Mouse (Mus musculus): ENCODE measurements at regions not wholly inside any gene's neighbourhood (a gene's known extent, or its start where the extent isn't known, plus 50 kb on each side); places are given as distances from the start of the nearest gene placed in this dataset.

DNA sequence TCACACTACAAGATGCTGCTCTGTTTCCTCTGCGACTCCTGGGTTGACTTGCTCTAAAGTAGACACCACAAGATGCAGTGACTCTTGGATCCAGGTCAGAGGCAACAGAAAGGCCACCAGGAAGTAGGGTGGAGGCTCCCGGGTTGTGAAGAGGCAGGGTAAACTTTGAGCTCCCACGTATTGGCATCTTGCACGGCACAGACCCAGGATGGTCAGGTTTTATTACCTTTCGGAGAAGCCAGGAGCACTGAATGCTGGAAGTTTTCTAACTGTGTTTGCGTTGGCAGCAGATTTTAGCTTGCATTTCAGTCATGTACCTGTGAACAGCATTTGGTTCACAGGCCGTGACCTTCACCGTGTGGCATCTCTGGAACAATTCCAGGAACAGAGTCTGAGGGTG lies 227.2 kb upstream of the Foxq1 start:
- DNase-seq (ENCODE audit: low spot score in 2 of 2) = no peak

DNA sequence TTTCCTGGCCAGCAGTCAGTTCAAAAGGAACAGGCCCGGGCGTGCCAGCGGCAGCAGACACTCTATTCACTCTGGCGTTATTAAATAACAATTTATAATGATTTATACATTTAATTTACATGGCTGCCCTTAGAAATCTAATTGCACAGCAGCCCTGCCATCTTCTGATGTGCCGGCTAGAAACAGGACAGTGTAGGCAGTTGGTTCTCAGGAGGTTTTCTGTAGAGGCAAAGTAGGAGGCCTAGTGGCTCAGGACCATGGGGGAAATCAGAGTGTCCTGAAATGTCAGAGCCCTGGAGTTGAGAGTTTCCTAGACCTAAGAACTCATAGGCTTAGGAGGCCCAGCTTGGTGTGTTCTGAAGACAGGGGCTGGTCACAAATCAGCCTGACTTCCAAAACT lies 225.2 kb upstream of the Foxq1 start:
- no peak for DNase-seq (ENCODE audit: low spot score in 2 of 2)

DNA sequence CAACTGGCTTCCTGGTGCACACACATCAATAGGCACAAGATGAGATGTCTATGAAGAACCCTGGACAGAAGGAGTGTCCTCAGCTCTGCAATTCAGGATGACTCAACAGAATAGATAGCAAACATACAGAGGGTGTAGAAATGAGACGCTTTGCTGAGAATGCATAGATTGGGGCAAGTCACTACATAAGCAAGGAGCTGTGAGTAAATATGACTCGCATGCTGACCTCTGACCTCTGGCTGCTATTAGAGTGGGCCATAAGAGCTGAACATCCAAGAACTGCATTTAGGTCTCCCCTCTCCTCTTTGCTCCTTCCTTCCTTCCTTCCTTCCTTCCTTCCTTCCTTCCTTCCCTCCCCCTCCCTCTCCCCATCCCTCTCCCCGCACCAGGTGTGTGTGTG lies 221.0 kb upstream of the Foxq1 start:
- no peak for DNase-seq (ENCODE audit: low spot score in 2 of 2)

DNA sequence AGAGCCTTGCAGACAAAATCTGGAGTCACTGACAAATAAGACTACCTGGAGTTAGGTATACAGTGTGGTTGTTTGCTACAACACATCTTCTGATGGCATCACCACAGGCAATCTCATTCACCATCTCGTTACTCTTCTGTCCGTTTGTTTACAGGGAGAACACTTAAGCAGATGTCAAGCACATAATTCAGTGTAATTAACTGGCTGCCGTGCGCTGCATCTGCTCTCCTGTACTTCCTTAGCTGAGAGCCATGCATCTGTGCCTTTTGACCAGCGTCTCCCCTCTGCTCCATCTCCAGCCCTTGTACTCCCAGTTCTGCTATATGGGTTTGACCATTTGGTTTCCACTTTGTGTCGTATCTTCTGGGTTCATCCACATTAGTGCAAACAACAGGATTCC lies 218.3 kb upstream of the Foxq1 start:
- no peak for DNase-seq (ENCODE audit: low spot score in 2 of 2)

DNA sequence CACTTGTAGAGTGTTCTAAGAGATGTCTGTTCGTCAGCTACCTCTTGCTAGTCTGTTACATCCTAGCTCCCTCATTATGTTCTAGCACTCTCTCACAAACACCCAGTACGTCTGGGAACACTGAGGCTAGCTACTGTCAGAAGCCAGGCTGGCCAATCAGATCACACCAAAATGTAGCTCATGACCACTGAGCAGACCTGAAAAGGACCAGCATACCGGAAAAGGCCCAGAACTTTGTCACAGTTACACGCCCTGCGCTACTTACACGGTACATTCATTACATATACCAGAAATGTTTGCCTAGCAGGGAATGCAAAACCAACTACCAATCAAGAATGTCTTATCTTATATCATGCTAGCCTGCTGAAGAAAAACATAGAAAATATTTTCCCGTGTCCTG lies 216.5 kb upstream of the Foxq1 start:
- no peak for DNase-seq (ENCODE audit: low spot score in 2 of 2)

DNA sequence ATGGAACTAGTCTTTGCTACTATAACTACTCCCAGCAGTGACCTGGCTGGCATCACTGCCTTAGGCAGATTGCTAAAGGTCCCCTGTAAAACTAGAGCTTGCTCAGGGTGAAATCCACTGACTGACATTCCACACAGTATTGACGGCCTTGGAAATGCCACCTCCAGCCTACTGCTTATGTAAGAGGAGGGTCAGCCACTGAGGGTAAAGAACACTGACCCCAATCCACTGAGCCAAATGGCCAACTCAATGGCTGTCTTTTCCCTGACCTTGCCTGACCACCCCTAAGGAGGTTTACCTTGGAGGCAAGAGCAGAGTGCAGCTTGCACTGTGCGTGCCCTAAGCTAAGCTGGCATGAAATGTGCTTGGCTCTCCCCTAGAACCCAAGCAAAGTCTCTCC lies 216.0 kb upstream of the Foxq1 start:
- no peak for DNase-seq (ENCODE audit: low spot score in 2 of 2)

DNA sequence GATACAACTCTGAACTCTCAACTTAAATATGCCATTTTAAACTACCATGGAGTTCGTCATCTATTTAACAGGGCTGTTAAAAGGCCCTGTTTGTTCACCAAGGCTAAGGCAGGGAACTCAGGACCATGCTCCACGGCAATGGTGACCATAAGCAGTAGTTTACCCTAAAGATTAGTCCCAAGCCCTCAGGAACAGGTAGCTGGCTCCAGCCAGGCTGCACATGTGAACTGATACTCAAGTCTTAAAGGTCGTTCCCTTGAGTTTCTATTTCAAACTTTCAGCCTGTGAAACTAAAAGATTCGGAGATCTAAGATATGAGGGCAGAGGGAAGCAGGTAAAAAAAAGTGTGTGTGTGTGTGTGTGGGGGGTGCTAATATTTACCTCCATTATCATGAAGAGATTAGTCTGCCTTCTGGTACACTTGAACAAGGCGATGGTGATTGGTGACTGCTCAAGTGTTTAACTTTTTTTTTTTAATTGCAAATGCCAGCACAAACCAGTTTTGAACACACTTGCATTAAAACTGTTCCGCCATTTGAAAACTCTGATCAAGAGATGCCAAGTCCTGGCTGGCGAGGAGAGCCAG lies 215.5 kb upstream of the Foxq1 start:
- no peak for DNase-seq (ENCODE audit: low spot score in 2 of 2)

DNA sequence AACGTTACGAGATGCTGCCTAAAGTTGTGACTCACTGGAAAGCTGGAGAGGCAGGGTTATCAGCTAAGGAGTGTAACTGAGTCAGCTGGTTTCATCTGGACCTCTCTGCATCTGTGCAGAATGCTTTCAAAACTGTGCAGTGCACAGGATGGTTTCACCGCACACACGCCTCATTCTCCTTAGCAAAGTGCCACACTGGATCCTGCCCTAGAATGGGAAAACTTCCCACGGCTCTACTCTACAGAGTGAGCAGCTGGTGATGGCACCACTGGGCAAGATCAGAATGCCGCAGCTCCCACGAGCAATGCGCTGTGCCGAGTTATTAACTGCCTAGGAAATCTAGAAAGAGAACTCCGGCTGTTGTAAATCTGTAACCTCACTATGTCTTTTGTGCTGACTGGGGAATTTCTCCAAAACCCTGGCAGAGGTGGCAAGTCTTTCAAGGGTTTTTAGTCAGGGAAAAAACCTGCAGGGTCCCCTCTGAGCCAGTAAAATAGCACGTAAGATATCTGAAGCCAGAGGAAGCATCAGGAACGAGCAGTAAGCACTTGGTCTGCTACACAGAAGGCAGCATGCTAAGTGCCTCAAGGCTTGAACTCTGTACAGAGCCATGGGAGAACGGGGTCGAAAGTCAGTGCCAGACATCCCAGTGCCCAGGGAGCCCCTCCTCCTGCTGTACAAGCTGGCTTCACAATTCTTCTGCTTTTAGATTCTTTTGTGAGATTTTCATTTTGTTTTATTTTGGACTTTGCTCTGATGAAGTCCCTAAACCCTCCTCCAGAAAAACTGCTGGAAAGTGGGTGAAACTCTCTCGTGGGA lies 214.4 kb upstream of the Foxq1 start:
- DNase-seq (ENCODE audit: low spot score in 2 of 2) = peak; percentile 8 to 19

DNA sequence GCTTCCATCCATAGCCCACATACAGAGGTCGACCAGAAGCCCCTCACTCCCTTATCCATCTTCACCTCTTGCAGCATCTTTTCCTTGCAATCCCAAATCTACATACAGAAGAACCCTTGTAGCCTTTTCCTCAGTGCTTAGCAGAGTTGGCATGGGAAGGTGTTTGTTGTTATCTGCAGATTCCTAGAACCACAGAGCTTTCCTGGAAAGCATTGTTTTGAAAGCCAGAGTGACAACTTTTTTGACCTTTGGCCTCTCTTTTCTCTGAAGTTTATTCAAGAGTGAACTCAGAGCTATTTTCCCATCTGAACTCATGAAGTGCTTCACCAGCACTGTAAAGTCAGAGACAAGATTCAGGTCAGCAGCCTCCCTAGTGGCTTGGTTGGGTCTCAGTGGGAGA lies 209.7 kb upstream of the Foxq1 start:
- DNase-seq (ENCODE audit: low spot score in 2 of 2) = no peak

DNA sequence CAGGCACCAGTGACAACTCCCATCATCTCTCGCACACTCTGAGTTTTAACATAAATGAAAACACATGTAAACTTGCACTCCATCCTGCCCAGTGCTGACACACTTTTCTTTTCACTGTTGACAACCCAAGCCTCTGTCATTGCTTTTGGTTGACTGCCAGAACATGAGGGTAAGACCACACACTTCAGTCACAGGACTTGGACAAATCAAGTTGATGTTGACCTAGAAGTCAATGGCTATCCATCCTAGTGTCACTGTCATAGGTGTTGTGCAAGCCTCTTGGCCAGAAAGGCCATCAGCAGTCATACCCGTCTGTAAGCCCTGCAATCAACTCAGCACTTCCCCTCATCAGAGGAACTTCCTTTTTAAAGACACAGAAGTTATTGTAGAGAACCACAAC lies 208.9 kb upstream of the Foxq1 start:
- DNase-seq (ENCODE audit: low spot score in 2 of 2) = no peak

DNA sequence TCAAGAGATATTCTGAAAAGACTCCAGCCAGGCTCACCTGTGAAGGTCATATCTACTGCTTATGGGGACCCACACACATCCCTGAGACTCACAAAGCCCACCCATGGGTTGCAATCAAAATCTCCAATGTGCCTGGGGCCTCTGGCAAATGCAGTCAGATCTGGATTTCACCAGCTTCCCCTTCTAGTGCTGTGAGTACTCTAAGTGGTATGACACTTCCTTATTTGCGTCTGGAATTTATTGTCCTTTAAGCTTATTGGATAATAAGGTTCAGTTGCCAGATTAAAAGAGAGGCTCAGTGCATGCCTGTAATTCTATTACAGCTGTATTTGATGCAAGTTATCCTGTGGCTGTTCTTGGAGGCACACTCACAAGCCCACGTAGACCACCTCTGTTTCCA lies 206.3 kb upstream of the Foxq1 start:
- DNase-seq (ENCODE audit: low spot score in 2 of 2) = no peak

DNA sequence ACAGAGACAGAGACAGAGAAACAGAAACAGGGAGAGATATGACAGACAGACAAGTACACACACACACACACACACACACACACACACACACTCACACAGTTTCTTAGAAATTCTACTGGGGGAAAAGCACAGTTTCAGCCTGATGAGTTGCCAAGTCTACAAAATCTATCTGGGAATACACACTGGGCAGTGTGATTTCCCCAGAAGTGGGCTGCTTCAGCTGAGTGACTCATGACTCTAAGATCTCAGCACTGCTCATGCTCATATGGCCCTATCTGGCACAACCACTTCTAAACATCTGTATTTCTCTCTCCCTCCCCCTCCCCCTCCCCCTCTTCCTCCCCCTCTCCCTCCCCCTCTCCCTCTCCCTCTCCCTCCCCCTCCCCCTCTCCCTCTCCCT lies 204.5 kb upstream of the Foxq1 start:
- DNase-seq (ENCODE audit: low spot score in 2 of 2) = no peak

DNA sequence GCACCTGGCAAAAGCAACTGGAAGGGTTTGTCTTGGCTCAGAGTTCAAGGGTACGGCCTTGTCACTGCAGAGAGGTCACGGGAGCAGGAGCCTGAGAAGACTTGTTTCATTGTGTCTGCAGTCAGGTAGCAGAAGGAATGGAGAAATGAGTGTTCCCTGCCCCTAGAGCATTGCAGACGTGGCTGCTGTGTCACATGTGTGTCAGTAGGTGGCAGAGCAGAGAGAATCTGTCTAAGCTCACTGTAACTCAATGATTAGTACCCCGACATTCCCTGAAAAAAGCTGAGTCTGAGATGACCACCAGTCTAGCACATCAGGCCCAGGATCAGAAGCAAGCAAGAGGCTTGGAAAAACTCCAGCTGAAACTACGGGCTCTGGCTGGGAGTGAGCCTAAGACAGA lies 203.1 kb upstream of the Foxq1 start:
- no peak for DNase-seq (ENCODE audit: low spot score in 2 of 2)

DNA sequence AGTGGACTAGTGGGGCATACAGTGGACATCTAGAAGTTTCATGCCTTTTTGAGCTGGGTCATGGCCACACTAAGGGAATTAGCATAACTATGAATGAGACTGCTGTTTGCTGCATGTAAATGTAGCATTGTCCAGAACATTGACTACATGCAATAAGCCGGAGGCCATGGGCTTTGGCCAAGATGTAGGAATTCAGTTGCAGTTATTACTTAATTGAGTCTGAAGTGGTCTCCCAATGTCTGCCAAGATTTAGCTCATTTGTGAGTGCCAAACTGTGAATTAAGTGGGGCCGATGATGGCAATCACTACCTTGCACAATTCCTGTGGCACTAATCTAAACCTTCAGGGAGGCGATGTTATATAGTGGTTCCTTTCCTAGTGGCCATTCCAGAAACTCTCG lies 196.6 kb upstream of the Foxq1 start:
- no peak for DNase-seq (ENCODE audit: low spot score in 2 of 2)

DNA sequence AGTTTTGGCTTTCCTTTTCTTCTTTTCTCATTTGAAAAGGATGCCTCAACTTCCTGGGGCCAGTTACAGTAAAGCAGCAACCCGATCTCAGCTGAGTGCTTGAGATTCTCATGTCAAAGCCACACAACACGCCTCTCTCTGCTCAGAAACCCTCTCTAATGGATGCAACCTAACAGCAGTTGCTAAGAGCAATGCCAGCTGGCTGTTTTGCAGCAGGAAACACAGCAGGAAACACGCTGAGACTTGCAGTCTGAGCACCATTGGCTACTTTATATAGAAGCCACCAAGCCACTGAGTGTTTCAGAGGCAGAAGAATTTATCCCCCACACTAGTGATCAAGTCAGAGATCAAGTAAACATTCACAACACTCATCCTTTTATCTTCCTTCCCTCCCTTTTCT lies 193.5 kb upstream of the Foxq1 start:
- no peak for DNase-seq (ENCODE audit: low spot score in 2 of 2)

DNA sequence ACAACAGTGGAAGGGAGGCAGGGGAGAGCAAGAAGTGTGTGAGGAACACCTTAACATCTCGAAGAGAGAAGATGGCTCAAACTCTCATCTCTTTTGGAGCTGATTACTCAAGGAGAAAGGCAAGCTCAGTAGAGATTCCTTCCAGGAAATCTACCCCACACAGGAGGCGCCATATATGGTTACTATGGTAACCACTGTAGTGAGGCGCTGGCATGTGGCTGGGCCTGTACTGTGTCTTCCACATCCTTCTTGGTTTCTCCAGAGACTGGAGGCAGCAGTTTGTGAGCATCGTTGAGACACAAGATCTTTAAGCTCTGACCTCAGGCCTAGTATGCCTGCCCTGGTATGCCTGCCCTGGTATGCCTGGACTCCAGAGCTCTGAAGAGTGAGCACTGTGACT lies 191.6 kb upstream of the Foxq1 start:
- no peak for DNase-seq (ENCODE audit: low spot score in 2 of 2)

DNA sequence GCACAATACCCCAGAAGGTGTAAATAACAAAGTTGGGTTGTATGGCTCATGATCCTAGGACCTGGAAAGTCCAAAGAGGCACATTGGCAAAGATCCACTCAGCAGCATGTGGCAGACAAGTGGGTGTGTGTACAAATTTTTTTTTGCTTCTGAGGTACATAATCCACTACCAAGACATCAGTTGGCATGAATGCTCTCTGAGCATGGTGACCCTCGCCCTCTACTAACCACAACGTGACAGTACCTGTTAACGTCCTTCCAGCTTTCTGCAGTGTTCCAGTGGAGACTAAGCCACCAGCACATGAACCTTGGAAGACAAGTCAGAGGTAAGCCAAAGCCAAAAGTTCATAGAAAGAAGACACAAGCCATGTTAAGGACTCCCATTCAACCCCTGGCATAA lies 188.7 kb upstream of the Foxq1 start:
- DNase-seq (ENCODE audit: low spot score in 2 of 2) = no peak

DNA sequence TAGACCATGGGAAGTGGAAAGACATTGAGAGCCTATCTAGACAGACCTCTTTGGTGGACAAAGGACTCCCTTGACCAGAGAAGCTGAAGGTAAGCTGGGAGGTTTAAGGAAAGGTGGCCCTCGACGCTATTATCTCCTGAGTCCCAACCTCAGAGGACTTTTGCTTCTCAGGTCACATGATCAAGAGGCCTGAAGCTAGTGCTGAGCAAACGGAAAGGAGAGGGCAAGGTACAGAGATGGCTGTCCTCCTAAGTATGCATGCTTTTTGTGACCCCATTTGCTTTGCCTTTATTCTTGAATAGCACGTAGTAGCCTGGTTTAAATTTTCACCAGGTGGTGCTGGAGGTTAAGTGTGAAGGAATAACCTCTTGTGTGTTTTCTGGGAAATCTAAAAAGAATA lies 186.8 kb upstream of the Foxq1 start:
- no peak for DNase-seq (ENCODE audit: low spot score in 2 of 2)

DNA sequence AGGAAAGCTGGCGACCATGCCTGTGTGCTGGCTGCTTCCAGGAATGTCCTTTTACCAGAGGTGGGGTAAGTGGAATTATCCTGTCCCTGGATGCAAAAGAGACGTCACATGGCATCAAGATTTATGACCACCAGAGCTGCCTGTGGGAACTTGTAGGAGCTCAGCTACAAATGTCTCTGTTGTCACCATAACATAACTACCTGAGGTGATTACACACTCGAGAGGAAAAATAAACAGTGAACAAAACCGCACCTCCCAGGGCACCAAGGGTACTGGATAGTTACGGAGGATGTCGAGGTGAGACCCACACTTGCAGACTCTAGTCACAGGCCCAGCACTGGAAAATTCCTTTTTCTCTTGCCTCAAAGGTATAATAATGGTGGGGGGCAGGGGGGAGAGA lies 185.1 kb upstream of the Foxq1 start:
- no peak for DNase-seq (ENCODE audit: low spot score in 2 of 2)

DNA sequence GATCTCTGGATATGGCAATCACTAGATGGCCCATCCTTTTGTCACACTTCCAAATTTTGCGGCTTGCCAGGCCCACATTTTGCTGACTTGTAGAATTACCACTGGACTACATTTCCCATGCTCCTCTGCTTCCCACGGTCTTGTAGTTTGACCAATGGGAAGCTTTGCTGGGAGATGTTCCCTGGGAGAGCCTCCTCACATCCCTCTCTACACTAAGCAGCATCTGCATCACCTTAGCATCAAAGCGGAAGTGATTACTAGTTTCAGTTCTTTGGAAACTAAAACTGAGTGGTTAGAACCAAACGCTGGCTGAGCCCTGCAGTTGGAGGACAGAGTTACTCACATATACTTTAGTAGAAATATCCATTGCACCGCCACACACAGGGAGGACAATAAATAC lies 181.9 kb upstream of the Foxq1 start:
- no peak for DNase-seq (ENCODE audit: low spot score in 2 of 2)

DNA sequence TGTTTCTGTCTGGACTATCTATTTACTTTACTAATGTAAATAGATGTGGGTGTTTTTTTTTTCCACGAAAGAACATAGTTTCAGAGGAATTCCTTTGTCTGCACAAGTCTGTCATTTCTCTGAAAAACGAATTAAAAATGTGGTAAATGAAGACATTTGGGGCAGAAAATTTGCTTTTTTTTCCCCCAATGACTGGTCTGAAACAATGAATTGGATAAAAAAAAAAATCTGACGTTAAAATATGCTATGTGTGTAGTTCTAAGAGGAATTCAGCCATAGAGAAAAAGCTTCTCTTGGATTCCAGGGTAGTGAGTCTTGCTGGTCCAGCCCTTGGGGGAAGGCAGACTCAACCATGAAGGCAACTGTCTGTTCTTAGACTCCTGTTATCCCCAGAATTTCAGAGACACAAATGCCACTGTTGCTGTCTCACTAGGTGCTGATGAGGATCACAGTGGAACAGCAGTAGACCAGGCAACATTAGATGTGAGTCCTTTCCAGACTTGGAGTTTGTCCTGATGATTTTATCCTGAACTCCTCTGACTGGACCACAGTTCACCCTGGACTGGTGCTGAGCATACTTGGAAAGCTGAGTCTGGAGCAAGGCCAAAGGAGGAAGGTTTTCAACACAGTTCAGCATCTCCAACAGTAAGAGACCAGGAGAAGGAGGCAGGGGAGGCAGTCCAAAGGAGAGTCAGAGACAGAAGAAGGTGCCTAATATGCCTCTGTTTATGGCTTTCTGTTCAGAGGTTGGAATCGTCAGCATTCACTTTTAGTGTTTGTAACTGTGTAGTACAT lies 162.3 kb upstream of the Foxq1 start:
- DNase-seq (ENCODE audit: low spot score in 2 of 2) = no peak

DNA sequence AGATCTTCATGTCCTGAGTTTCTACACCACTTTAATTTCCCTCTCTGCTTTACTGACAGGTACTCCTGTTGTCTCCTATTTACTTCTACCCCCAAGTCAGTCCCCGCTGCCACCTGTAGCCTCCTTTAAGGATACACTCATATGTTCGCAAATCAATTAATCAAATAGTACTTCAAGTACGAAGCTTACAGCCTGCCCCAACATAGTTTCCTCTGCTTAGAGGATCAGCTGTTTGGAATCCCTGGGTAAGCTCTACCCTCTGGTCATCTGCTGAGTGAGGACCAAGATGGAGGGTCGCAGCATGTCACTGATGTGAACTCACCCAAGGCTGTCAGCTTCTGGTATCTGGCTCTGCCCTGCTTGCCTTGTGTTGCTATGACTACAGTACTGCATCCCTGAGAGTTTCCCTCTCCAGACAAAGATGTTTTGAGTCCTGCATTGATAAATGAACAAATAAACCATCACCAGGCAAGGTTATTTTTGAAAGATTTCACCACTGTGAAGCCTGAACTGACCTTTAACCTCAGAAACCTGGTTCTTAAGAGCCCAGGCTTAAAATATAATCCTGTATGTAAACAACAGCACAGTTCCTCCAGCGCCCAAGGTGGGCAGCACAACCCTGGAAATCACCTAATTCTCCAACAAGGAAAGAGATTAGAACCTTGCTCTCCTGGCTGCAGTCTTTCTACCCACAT lies 159.6 kb upstream of the Foxq1 start:
- no peak for DNase-seq (ENCODE audit: low spot score in 2 of 2)

All from layer of hippocampus, adult 8-10 months (tissue).